Mouse (Mus musculus) embryo, embryonic 10 days (tissue): Measurements from ENCODE around the gene Med12.

Experiments
- DNase-seq: peaks from one replicate; pipeline ENCODE4 v3.0.0-alpha.2; 2015; ENCODE audit warnings: low spot score

The Med12 gene

DNA sequence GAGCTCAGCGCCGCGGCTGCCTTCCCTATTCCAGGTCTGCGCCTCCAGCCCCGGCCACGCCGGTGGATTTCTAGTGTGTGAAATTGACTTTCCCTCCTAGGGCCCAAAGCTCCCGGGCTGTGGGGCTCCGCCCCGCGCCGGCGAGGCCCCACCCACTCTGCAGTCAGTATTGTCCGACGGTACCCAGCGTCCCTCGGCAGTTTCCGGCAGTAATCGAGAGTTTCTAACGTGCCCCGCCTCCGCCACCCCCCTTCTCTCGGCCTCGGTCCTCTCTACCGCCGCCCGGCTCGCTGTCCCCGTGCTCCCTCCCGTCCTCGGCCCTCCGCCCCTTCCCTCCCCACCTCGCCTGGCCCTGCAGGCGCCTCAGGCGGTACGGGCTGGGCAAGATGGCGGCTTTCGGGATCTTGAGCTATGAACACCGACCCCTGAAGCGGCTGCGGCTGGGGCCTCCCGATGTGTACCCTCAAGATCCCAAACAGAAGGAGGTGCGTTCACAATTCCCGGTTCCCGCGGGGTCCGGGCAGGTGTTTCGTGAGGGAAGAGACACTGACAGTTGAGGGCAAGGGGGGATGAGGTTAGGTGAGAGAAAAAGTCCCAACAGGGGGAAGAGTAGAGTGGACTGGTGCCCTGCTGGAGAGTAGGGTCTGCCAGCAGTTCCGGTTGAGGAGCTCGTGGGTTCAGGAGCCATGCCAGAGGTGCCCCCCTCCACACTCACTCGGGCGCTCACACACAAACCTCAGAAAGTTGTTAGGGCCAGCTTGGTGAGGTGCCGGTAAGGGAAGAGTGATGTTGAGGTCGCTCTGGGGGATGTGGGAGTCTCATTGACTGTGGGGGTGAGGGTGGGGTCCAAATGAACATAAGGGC lies at the start of gene Med12:
Gene Med12, plus strand, starts transcription at position 156 of the 864 bp plus-strand sequence.
- peak; percentile 92 for DNase-seq

DNA sequence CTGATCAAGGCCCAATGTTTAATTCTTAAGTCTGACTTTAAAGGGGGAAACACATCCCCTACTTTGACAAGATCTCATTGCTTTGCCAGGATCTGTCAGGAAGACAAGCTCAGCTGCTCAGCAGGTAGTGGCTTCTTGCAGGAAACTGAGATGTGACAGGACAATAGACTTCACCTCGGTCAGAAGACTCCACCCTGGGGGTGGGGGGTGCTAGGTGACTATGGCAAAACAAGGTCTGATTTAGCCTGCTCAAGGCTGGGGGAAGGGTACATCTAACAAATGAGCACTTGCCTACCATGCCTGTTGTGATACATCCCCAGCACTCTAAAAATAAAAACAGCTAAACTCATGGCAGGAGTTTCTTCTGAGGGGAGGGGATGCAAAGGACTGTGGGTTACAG lies 28.8 kb upstream of the Med12 start:
- no peak for DNase-seq

DNA sequence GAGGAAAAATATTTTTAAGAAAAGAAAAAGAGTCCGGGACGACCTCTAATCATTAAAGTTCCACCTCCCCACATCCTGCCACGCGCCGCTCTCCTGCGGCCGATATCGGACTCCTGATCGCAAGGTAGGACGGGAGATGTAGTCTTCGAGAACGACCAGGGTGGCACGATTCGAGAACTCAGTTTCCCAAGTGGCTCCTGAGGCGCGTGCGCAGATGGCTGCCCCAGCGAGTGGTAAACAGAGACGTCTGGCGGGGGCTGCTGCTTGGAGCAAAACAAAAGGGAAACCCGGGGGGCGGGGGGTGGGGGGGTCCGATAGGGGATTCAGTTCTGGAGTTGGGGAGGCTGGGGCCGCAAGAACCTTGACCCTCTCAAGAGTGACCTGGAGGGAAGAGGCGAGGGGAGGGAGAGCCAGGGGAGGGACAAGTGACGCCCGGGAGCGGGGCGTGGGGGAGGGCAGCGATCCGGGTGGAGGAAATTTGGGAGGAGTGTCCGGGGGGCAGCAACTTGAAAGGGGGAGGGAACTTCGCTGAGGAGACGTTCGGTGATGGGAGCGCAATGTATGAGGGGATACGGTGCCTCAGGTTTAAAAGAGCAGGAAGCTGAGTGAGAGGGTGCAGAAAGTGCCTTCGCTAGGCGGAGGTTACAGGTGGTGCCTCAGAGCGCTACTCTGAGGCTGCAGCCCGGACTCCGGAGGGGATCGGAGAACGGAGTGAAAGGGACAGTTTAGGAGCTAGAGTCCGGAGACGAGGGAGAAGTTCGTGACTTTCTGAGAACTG lies 19.7 kb upstream of the Med12 start, which contains the start of gene Foxo4:
Gene Foxo4, plus strand, starts transcription at position 577 of the 778 bp plus-strand sequence.
- peak; percentile 94 for DNase-seq

DNA sequence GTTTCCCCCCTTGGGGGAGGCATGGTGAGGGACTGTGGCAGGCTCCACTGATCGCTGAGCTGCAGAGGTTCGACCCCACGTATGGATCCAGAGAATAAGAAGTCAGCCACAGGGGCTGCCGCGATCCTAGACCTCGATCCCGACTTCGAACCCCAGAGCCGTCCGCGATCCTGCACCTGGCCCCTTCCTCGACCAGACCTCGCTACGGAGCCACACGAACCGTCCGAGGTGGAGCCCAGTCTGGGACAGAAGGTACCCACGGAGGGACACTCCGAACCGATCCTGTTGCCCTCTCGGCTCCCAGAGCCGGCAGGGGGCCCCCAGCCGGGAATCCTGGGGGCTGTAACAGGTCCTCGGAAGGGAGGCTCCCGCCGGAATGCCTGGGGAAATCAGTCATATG lies 19.1 kb upstream of the Med12 start:
- peak; percentile 16 for DNase-seq

GRCm38 (mm10) chrX:101256603-101257002 lies 17.2 kb upstream of the Med12 start:
- no peak for DNase-seq

GRCm38 (mm10) chrX:101260441-101261325 lies 13.1 kb upstream of the Med12 start:
- peak; percentile 60 for DNase-seq

DNA sequence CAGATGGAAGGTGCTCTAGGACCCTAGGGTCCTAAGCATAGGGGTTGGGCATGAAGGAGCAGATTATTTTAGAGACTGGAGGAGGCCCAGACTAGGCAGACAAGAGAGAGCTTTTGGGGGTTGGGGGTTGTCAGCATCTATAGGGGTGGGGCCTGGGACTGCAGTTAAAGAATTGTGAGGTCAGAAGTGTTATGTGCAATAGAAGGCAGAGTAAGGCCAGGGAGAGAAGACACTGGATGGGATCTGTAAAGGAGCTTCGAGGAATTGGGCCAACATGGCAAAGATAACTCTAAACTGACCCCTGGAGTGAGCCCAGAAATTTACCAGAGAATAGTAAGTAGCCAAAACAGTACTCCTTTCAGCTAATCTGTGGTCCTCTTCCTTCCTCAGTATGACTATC lies 9.9 kb upstream of the Med12 start, which contains the start of gene Gm614:
Gene Gm614, minus strand, starts transcription at position 101 of the 400 bp plus-strand sequence.
- DNase-seq = no peak

DNA sequence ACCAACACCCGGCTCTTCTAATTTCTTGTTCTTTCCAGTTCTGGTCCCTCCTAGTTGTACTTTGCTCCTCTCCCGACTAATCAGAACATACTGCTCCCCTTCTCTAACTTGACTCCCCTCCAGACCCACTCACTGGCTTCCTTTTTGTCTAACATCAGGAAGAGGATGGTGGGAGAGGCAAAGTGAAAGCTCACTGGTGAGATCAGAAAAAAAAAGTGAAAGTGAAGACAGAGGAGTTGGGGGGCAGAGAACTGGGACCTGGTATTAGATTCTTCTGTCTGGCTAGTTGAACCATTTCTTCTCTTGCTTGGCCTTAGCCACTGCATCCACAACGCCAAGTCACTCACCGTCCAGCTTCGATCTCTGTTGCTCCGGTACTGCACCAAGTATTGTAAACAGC lies 7.2 kb upstream of the Med12 start:
- DNase-seq = no peak

- no peak for DNase-seq
These were observed 5.6 kb upstream of the Med12 start, which contains the start of gene Il2rg for GRCm38 (mm10) chrX:101268025-101268754. Gene Il2rg, minus strand, starts transcription at chrX:101268255.

GRCm38 (mm10) chrX:101268755-101269124 lies 5.1 kb upstream of the Med12 start, which contains the start of gene Gm20489:
Gene Gm20489, minus strand, starts transcription at chrX:101269023.
- no peak for DNase-seq

DNA sequence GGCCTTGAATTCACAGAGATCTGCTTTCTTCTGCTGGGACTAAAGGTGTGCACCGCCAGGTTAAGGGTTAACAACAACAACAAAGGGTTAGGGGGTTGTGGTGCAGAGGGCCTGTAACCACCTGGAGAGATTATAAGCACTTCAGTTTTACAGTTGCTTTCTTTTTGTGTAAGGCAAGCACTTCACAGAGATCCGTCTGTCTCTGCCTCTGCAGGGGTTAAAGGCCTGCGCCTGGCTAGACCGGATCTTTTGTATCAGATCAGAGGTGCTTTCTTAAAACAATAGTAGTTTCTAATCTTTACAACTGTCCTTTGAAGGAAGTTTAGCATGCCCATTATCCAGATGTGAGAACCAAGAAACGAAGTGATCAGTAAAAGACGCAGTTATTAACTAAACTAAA lies 420 bp upstream of the Med12 start:
- no peak for DNase-seq

DNA sequence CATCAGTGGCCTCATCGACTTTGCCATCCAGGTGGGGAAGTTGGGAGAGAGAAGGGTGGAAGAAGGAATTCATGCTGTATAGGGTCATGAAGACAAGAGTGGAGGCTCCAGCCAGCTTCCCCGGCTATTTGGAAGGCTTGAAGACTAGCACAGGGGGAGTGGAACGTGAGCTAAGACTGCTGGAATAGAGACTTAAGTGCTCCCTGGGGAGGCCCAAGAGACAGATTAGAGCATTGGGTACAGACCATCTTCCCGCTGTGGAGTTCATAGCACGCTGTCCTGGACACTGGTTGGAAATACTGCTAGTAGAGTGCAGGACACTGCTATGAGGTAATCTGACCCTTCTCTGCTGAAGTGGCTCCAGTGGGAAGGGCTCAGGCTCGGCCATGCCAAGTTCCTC lies 9.0 kb downstream of the Med12 start:
- DNase-seq = no peak

DNA sequence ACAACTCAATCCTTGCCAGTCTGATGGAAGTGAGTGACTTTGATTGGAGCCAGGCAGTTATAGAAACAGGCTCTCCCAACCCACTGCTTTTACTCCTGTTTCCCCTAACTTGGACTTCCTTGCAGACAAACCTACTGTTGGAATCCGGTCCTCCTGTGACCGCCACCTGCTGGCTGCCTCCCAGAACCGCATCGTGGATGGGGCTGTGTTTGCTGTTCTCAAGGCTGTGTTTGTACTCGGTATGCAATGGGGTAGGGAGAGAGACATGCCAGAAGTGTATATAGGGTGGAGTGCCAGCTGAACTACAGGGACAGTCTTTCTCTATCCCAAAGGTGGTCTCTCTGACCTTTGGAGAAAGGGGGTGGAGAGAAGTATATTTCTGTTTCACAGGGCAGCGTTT lies 11.7 kb downstream of the Med12 start:
- peak; percentile 71 for DNase-seq

GRCm38 (mm10) chrX:101285953-101286670 lies 12.3 kb downstream of the Med12 start:
- no peak for DNase-seq

DNA sequence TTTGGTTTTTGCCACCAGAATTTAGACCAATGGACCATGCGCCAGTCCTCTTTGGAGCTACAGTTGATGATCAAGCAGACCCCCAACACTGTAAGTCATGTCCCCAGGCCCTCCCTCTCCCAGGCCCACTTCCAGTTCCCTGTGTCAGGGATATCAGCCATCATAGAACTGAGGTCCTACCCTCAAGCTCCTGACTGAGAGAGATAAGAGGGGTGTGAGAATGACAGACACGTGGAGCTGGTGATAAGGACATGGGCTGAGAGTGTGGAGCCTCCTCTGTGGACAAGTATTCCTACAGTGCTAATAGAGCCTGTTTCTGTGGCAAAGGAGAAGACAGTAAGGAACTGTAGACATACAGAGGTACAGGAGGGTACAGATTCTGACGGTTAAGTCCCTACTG lies 13.7 kb downstream of the Med12 start:
- DNase-seq = no peak

DNA sequence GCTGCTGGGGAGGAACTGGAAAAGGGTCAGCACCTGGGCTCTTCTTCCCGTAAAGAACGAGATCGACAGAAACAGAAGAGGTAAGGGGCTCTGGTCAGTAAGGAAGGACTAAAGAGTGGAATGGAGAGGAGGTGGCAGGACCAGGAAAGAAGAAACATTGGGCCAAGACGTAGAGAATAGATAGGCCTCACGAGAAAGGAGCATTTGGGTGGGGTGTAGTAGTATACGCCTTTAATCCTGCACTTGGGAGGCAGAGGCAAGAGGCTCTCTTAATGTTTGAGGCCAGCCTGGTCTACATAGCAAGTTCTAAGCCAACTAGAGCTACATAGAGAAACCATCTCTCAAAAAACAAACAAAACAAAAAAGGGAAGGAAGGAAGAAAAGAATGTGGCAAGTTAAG lies 14.6 kb downstream of the Med12 start:
- DNase-seq = no peak

GRCm38 (mm10) chrX:101289037-101289436 lies 15.2 kb downstream of the Med12 start:
- DNase-seq = no peak

- no peak for DNase-seq
These were observed 16.3 kb downstream of the Med12 start for GRCm38 (mm10) chrX:101290111-101290510.

- DNase-seq = peak; percentile 38
These were observed 25.2 kb downstream of the Med12 start, which contains the start of gene Nlgn3 for GRCm38 (mm10) chrX:101299055-101299454. Gene Nlgn3, plus strand, starts transcription at chrX:101299168.
